Mouse (Mus musculus): ENCODE measurements around the gene Fgfr2.
A peak's percentile ranks its signal among the peaks of the same experiment; 100 is the strongest.

The Fgfr2 gene

DNA sequence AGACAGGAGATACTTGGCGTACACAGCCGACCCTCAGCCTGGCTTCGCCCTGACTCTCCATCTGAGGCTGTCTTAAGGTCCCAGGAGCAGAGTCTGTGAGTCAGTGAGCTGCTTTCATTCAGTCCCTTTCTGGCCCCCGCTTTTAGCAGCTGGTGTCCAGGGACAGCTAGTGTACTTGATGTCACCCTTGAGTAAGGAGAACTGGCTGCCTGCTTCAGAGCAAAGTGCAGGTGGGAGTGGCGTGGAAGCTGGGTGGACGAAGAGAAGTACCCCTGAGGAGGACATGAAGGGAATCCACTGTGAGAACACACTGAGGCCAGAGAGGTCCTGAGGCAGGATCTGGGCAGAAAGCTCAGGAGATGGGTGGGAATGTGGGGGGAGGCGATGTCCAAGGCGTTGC lies 2184.3 kb downstream of the Fgfr2 start:
- no peak for DNase-seq (ENCODE audit: low spot score)

- no peak for DNase-seq (ENCODE audit: low spot score)
Measured at GRCm38 (mm10) chr7:130938005-130938404, 2185.1 kb downstream of the Fgfr2 start.

DNA sequence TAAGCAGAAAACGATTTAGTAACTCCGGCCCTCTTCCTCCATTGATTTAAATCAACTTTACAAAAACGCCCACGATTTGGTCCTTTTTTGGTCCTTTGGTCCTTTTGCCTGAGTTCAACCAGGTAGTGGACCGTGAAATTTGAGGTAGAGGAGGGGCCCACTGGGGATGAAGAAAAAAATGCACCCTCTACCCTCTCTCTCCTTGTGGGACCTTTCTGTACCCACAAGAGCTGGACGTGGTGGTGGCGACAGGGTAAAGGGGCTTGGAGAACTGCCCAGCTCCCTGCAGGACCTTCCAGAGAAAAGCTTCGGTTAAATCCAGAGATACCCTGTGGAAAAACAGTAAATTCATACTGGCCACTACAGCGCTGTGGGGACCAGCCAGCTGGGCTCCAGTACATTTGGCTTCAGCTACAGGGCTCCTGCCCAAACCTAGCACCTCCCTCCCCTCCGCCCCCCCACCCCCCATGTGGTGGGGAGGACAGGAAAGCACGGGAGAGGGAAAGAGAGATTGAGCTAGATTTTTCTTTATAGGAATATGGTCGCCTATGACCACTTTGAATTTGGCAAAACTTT lies 2185.8 kb downstream of the Fgfr2 start:
- DNase-seq (ENCODE audit: low spot score): no peak

- peak; percentile 46 for DNase-seq (ENCODE audit: low spot score)
Measured at GRCm38 (mm10) chr7:130936472-130936951, 2186.6 kb downstream of the Fgfr2 start.

DNA sequence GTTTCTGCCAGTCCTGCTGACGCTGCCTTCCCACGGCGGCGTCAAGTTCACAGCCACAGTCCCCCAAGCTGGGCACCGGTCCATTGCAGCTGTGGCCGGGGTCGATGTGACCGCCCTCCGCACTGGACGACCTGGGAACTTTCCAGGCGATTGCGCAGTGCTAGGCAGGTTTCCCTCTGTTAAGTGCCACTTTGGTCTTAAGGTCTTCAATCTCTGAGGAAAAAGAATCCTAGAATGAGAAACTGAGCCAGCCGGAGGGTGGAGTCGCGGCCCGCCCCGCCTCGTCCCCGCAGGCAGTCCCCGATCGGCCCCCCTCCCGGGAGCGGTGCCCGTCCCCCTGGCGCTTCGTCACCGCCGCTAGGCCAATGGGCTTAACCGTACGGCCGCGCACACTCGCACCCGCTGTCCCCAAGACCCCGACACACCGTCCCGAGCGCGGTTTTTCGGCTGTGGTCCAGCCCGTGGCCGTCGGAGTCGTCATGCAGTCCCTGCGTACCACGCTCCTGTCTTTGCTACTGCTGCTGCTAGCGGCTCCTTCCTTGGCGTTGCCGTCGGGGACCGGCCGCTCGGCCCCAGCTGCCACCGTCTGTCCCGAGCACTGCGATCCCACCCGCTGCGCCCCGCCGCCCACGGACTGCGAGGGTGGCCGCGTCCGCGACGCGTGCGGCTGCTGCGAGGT lies 2187.2 kb downstream of the Fgfr2 start, which contains the start of gene Htra1:
Gene Htra1, plus strand, starts transcription at position 319 of the 679 bp plus-strand sequence.
- peak; percentile 76 for DNase-seq (ENCODE audit: low spot score)

DNA sequence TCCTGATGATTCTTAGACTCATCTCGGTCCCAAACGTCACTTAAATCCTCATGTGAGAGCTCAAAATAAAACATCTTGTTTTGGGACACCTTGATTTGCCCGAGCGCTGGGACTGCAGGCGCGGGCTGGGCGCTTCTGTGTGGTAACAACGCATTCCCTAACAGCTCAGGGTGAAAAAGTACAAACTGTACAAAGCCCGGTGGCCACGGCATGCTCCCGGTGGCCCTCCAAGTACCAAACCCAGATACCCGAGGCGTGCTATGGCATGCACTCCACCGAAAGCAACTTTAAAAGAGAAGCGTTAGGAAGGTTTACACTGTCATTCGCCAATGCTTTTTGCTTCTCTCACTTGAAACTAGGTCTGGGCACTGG lies 2187.7 kb downstream of the Fgfr2 start:
- DNase-seq (ENCODE audit: low spot score): no peak

DNA sequence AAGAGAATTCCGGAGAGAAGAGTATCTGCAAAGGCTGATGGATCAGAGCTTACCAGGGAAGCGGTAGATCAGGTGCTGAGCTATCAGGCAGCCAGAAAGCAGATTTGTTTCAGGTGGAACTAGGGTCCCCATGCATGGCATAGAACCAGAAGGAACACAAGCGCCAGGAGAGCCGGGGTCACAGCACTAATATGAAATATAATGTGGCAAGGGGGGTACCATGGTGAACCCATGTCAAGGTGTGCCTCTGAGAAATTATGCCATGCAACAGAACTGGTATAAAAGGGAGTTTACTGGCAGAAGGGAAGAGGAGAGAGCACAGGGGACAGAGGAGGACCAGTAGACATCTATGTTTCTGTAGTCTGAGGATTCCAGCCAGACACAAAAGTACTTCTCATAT lies 2188.5 kb downstream of the Fgfr2 start:
- DNase-seq (ENCODE audit: low spot score): no peak

- DNase-seq (ENCODE audit: low spot score): no peak
Measured at GRCm38 (mm10) chr7:130932921-130933320, 2190.2 kb downstream of the Fgfr2 start.

- no peak for DNase-seq (ENCODE audit: low spot score)
Measured at GRCm38 (mm10) chr7:130930401-130930800, 2192.7 kb downstream of the Fgfr2 start.

DNA sequence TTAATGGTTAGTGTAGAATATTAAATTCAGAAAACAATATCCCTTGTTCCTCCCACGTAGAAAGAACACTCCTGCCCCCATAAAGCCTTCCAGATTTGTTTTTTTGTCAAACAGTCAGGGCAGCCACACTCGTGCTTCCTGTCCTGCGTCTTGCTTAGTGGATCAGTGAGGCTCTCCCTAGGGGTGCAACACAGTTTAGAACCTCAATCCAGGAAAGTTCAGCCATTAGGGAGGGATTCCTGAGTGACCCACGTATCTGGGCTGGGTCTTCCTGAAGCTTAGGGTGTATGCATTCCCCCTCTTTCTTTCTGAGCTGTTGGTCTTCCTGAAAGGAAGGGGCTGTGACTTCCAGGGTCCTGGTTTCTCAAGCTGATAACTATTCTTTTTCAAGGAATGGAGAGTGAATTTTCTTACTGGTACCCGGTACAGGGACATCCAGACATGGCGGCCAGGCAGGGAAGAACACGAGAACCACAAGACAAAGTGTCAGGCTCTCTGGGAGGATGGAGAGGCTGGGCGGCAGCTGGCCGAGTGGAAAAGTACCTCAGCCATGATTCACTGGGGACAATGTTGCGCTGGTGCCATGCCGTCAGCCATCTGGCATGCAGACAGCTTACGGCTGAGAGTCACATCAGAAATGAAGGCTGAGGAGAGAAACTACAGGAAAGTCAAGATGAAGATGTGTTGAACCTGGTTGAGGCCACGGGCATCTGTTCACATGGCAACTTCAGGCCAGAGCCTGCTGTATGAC lies 2200.0 kb downstream of the Fgfr2 start:
- DNase-seq (ENCODE audit: low spot score): no peak

DNA sequence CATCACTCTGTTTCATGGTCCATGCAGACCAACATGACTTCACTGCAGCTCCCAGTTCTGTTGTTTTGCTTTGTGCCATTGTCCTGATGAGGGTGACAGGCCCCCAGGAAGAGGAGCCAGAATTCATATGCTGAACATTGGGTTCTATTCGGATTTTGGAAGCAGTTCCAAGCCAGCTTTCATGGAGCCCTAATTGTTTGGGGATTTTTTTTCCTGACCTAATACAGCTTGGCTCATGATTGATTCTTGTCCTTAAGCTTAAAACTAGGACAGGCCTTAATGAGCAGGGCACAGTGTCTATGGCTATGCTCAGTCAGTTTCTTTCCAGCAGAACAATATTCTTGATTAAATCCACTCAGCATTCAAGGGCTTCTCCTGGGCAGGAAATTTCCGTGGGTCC lies 2204.9 kb downstream of the Fgfr2 start:
- DNase-seq (ENCODE audit: low spot score): no peak

- DNase-seq (ENCODE audit: low spot score): no peak
Measured at GRCm38 (mm10) chr7:130914693-130915363, 2208.3 kb downstream of the Fgfr2 start.

- DNase-seq (ENCODE audit: low spot score): no peak
Measured at GRCm38 (mm10) chr7:130910841-130911240, 2212.3 kb downstream of the Fgfr2 start.

GRCm38 (mm10) chr7:130904571-130905365 lies 2218.4 kb downstream of the Fgfr2 start:
- DNase-seq (ENCODE audit: low spot score): no peak

GRCm38 (mm10) chr7:130903505-130904074 lies 2219.6 kb downstream of the Fgfr2 start:
- no peak for DNase-seq (ENCODE audit: low spot score)

DNA sequence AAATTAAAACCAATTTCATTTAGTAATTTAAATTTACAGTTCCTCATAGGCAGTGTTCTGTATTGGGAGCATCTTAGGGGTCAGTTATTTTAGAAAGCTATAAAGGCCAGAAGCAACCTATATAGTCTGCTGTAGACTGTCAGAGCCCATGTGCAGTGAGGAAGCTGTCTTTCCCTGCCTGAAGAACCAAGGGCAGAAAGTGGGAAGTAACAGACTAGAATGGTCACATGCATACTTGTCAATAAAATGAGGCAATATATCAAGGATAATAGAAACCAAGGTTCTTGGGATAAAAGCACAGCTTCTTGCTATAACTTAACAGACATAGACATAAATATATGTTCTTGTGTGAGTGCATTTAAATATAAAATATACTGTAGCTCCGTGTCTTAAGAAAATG lies 2220.2 kb downstream of the Fgfr2 start:
- no peak for DNase-seq (ENCODE audit: low spot score)

GRCm38 (mm10) chr7:130900233-130900848 lies 2222.8 kb downstream of the Fgfr2 start:
- DNase-seq (ENCODE audit: low spot score): no peak

GRCm38 (mm10) chr7:130898373-130898772 lies 2224.8 kb downstream of the Fgfr2 start:
- no peak for DNase-seq (ENCODE audit: low spot score)

GRCm38 (mm10) chr7:130897201-130897600 lies 2225.9 kb downstream of the Fgfr2 start:
- DNase-seq (ENCODE audit: low spot score): no peak

- no peak for DNase-seq (ENCODE audit: low spot score)
Measured at GRCm38 (mm10) chr7:130896064-130896463, 2227.1 kb downstream of the Fgfr2 start.

GRCm38 (mm10) chr7:130895618-130895945 lies 2227.6 kb downstream of the Fgfr2 start:
- DNase-seq (ENCODE audit: low spot score): no peak

Measured in urinary bladder, postnatal 14 days (tissue).